Mouse (Mus musculus) cerebellum, postnatal 14 days (tissue): ENCODE results near the gene Cacna1h.
A peak's percentile ranks its signal among the peaks of the same experiment; 100 is the strongest.

Source experiments
- DNase-seq, 2 experiments: peaks; one replicate each; pipeline ENCODE4 v3.0.0; 2021; ENCODE audit warnings: mixed read lengths in 2 of 2

Gene Cacna1h

DNA sequence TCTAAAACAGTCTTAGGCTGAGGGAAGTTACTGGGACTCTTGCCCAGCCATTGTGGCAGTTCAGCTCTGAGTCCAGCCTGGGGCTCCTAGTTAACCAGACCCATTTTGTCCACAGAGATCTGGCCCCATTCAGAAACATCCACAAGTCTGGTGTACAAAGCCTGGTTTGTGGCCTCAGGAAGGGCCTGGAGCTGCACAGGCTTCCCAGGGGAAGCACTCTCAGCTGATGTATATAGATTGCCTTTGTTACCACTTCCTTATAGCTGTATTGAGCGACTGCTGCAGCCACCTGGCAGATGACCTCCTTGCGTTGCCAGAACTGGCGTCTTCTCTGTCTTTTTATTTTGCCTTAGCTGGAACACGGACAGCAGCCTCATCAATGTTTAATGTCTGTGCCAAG lies 11.5 kb upstream of the Cacna1h start:
- DNase-seq = no peak

DNA sequence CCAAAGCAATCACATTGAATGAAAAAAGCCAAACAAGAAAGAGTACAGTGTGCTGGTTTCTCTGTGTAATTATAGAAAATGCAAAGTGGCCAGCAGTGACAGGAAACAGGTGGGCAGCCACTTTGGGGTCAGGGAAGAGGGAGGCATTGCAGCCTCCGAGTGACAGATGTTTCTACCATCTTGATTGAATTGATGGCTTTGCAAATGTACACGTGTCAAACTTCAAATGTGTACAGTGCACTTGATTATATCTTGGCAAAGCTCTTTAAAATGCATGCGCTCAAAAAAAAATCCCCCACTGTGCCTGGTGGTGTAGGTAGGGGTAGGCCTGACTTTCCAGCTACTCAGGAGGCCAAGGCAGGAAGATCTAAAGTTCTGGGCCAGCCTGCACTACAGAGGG lies 9.3 kb upstream of the Cacna1h start:
- no peak for DNase-seq

GRCm38 (mm10) chr17:25441417-25441816 lies 7.8 kb upstream of the Cacna1h start:
- DNase-seq = no peak

GRCm38 (mm10) chr17:25433223-25433616 lies 363 bp downstream of the Cacna1h start:
- peak in 1 of 2 experiments; percentile 30 for DNase-seq

DNA sequence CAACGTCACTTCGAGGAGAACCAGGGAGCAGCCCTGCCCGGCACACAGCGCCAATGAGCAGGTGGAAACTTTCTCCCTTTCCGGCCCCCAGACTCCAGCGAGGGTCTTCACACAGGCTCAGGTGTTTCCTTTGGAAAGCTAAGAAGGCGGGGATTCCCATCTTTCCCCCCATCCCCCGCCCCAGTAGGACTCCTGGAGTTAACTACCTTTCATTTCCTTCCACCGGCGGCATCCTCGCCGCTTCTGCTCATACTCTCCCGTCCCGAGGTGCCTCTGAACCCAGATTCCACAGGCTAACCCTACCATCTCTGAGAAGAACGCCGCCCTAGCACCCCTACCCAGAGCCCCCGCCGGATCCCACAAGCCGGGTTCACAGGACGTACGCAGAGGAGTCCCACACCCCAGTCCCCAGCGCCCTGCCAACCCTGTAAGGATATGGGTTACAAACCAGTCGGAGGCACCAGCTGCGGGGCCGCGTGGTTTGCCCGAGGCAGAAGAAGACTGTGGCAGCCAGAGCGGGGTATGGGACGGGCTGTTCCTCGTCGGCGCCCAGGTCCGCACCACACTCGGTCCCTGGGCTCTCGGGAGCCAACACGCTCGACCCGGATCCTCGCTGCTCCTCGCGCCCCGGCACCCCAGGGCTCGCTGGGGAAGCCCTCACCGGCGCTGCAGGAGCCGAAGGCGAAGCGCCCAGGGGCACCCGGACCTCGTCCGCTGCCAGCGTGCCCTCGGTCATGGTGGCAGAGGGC lies 976 bp downstream of the Cacna1h start:
- peak; percentile 24 to 40 for DNase-seq

DNA sequence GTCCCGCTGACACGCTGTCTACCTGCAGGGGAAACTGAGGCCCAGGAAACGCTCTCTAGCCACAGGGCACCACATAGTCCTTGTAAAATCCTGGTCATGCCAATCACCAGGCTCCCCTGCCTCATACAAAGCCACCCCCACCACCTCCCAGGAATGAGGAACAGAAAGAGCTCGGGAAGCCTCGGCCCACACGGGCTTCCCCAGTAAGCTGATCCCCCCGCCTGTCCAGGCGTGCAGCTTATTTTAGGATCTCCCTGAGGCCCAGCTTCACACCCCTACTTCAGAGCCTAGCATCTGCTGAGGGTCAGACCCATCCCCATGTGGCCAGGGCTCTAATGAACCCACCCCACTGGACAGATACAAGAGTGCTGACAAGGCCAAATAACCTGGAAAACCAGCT lies 3.0 kb downstream of the Cacna1h start:
- no peak for DNase-seq

GRCm38 (mm10) chr17:25429886-25430285 lies 3.7 kb downstream of the Cacna1h start:
- no peak for DNase-seq

DNA sequence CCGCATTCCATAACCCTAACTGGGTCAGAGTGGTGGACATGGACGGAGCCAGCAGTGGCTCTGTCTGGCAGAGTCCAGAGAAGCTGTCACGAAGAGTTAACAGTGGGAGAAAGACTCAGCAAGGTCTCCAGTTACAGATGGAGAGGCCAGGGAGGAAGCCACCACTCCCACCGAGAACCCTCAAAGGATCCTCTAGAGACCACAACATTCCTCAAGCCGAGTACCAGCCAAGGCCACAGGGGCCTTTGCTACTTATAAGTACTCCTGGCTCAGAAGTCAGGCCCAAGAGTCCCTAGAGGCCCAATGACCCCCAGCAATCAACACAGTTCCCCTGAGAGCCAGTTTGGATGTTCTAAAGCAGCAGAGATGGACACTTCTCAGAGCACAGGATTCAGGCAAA lies 4.3 kb downstream of the Cacna1h start:
- no peak for DNase-seq

DNA sequence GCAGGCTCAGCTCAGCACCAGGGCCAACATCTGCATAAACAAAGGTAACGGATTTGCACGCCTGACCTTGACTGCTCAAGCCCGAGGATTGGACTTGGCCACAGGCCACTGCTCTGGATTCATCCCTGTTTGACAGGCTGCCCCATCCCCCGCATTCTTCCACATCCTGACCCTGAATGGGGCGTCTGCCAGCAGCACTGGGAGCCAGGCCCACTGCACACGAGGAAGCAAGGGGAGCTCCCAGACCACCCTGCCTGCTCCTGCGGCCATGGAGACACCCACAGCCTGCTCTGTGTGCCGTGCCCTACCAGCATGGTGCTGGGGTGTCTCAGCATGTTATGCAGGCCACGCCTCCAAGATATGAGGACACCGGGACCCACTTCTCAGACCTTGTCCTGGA lies 6.1 kb downstream of the Cacna1h start:
- DNase-seq = peak in 1 of 2 experiments; percentile 69

DNA sequence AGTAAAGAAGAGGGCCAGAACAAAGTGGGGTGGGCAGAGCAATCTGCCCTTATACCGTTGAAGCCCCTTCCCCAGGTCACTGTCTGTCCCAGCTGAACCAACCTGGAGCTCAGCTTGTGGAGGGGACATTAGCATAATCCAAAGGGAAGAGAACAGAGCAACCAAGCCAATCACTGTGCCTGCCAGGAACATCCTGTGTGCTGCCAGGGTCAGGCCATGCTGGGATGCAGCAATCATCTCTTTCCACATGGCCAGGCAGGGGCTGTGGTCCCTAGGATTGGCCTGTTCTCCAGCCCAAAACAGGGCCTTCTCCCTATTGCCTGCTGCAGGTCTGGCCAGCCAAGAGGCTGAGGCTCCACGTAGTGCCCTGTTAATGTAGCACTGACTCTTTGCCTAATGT lies 7.6 kb downstream of the Cacna1h start:
- DNase-seq = peak; percentile 58 to 60

- no peak for DNase-seq
These were observed 9.0 kb downstream of the Cacna1h start for GRCm38 (mm10) chr17:25424526-25425080.

- DNase-seq = no peak
These were observed 12.6 kb downstream of the Cacna1h start for GRCm38 (mm10) chr17:25420998-25421397.

DNA sequence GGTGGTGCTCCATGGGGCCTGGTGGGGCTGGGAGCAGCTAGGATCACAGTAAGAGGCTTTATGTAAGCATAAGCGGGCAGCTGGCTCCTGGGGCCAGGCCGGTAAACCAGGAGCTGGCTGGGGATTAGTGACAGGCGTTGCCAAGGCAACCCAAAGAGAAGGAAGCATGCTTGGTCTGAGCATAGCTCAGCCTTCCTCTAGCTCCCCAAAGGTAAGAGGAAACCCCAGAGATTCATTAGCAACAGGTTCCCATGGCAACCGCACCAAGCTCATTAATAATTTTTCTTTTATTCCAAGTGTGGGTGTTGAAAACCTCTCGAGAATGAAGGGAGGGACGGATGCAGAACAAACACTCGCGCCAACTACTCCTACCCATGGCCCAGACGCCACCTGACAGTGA lies 14.7 kb downstream of the Cacna1h start:
- DNase-seq = no peak

DNA sequence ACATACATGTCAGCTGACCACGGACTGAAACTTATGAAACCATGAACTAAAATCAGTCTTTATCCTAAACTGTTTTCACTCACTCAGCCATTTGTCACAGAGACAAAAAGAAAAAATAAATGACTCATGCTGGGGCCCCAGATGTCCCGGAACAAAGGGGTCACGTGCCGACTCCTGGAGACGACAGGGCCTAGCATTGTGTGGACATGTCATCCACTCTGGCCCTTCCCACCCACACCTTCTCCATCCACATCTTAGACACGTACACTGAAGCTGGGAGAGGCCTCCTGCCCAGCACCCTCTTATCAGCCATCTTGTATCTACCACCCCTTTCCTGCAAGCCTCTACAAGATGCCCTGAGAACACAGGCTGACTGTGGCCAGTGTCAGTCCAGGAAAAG lies 15.6 kb downstream of the Cacna1h start:
- DNase-seq = no peak

GRCm38 (mm10) chr17:25416219-25416618 lies 17.4 kb downstream of the Cacna1h start:
- DNase-seq = peak in 1 of 2 experiments; percentile 60

GRCm38 (mm10) chr17:25415421-25415913 lies 18.1 kb downstream of the Cacna1h start:
- DNase-seq = no peak

DNA sequence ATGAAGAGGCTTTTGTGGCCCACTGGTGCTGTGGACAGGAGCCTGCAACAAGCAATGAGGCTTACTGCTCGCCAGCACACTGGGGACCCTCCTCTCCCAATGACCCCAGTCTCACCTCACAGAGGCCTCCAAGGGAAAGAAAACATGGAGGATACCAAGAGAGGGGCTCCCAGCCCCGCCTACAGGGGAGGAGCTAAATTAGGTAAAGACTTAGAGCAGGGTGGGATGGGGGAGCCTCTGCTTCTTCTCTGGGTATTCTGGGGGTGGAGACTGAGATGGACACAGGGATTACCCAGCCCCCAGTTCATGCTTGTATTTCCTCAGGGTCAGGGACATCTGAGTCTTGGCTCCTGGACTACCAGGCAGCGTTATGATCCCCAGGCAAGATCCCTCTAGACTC lies 18.7 kb downstream of the Cacna1h start:
- no peak for DNase-seq

DNA sequence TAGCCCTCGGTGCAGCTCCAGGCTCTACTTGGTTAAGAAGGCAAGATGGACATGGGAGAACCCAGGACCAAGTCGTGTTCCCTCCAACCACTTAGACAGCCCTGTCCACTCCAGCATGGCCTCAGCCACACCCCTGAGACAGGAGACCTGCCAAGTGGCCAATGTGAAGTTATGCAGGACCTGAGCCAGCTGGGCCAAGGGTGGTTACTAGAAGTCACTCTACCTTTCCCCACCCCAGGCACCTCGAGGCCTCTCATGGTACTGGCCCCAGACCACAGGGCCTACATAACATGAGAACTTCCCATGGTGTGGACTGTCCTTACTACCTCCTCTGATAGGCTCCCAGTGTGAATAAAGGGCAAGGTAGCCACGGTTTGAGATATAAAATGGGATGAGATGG lies 19.4 kb downstream of the Cacna1h start:
- no peak for DNase-seq

DNA sequence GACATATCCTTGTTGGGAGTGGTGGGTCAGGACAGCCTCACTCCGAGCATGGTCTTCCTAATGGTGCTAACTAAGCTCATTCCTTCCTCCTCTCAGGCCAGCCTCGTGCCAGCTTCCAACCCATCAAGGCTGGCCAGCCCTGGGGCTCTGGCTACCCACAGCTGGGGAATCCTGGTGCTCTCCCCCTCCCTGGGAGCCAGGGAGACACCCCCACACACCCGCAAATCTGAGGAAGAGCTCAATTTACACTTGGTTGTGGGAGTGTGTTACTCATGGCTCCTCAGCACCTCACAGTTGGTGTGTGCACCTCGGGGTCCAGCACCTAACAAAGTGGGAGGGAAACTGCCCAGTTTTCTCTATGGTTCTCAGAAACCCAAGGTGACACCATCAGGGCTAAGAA lies 22.3 kb downstream of the Cacna1h start:
- DNase-seq = no peak

GRCm38 (mm10) chr17:25410786-25411185 lies 22.8 kb downstream of the Cacna1h start:
- peak; percentile 58 to 59 for DNase-seq

- no peak for DNase-seq
These were observed 23.4 kb downstream of the Cacna1h start for GRCm38 (mm10) chr17:25410180-25410579.

- no peak for DNase-seq
These were observed 24.0 kb downstream of the Cacna1h start for GRCm38 (mm10) chr17:25409621-25410020.

DNA sequence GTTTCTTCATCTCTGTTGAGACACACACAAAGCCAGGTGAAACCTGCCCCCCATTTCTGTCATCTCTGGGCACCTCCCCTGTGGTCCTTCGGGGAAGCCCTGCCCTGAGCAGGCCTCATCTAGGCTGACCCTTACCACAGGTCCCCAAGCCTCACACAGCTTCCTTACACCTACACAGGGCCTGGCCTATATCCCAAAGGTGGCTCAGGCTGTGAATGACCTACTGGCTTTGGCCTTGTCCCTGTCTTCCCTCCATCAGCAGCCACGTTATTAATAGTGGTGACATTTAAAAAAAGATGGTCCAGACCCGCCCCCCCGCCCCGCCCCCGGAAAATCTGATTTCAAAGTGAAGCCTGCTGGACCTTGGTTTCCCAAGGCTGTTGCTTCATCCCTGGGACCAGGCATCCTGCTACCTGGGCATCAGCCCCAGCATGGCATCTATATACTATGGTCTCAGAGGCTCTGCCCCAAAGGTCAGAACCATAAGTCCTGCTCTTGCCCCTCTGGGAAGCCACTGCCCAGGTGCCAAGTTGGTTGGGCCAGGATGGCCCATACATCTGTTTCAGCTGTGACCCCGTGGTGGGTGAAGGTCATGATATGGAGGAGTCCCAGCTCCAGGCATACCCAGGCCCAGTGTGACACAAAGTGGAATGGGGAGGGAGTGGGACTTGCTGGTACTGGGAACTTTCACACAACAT lies 25.1 kb downstream of the Cacna1h start:
- no peak for DNase-seq

GRCm38 (mm10) chr17:25407352-25407751 lies 26.2 kb downstream of the Cacna1h start:
- DNase-seq = no peak
